Mouse (Mus musculus) neural tube, embryonic 15.5 days (tissue): ENCODE data around the gene E030025P04Rik. TPM values are rescaled to one million over a fixed set of nuclear protein-coding genes. Genes with fewer than 3 reads are reported as not detected.

Experiments
- ATAC-seq: fragments of 200-750 bp; cut with Nextera tagmentation; 2 replicates; pipeline ENCODE4 v1.8.0; 2017; ENCODE audit warnings: mild to moderate bottlenecking, moderate TSS enrichment, moderate library complexity; ENCODE audit not compliant: low FRiP score
- H3K27ac ChIP-seq: fragments of 300-500 bp; sonication (generic); replicated peaks from 2 replicates; pipeline ENCODE4 v1.5.1; 2015; ENCODE audit warnings: mild to moderate bottlenecking, inconsistent platforms
- H3K27me3 ChIP-seq: fragments of 300-500 bp; sonication (generic); replicated peaks from 2 replicates; pipeline ENCODE4 v1.6.1; 2015; ENCODE audit warnings: inconsistent platforms
- H3K36me3 ChIP-seq: fragments of 300-500 bp; sonication (generic); 2 replicates; pipeline ENCODE4 v1.6.1; 2015; ENCODE audit warnings: inconsistent platforms
- H3K4me1 ChIP-seq: fragments of 300-500 bp; sonication (generic); 2 replicates; pipeline ENCODE4 v1.6.1; 2015; ENCODE audit warnings: inconsistent platforms
- H3K4me2 ChIP-seq: fragments of 300-500 bp; sonication (generic); 2 replicates; pipeline ENCODE4 v1.6.1; 2015; ENCODE audit warnings: inconsistent platforms, mild to moderate bottlenecking, moderate library complexity
- H3K4me3 ChIP-seq: fragments of 300-500 bp; sonication (generic); replicated peaks from 2 replicates; pipeline ENCODE4 v1.5.1; 2015; ENCODE audit warnings: mild to moderate bottlenecking, inconsistent platforms
- H3K9ac ChIP-seq: fragments of 300-500 bp; sonication (generic); replicated peaks from 2 replicates; pipeline ENCODE4 v1.6.1; 2015; ENCODE audit warnings: mild to moderate bottlenecking, inconsistent platforms
- H3K9me3 ChIP-seq: fragments of 300-500 bp; sonication (generic); replicated peaks from 2 replicates; pipeline ENCODE4 v1.6.1; 2016; ENCODE audit warnings: inconsistent platforms
- WGBS: fragments of 180-500 bp; shearing (Covaris S2); methylation state at CpG from one replicate; pipeline ENCODE4 v1.1.7; 2015; ENCODE audit warnings: mixed read lengths; 5-methylcytosine and 5-hydroxymethylcytosine counted together
- polyA plus RNA-seq: library from polyadenylated mRNA; unstranded; fragments of >200 nt; fragmentation: Nextera tagmentation; extraction: Ambion mirVana; gene quantifications from 2 replicates; pipeline ENCODE4 v1.2.1, GENCODE M21; 2015

E030025P04Rik gene
- polyA plus RNA-seq, result not detected in 2 replicates

DNA sequence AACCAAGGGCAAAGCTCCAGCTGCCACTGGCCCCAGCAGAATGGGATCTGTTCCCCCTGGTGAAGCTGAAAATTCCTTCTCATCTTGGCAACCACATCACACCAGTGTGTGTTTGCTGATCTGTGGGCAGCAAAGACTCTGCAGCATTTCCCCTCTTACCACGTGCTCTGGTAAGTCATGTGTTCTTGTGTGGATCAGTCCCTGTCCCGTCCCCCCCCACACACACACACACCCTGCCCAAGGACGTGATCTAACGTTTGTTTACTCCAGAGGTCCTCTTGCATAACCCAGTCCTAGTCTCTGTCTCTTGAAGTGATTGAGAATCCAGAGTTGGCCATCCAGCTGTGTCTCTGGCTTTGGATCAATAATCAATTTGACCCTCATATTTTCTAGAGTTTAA is at the start of gene E030025P04Rik:
Gene E030025P04Rik (minus strand): TSS at position 134 of the 400 bp plus-strand sequence.
- Histone ChIP-seq H3K36me3 (no peaks in the 10 kb centered on the region), H3K9me3 (no peaks in the 10 kb centered on the region), H3K4me2 (no peak within 1 kb of the TSS), H3K4me3 (no peak within 1 kb of the TSS), H3K27ac (peak within 1 kb of the TSS; percentile 14; the same call in 1 of the 2 replicates), H3K27me3 (no peaks in the 10 kb centered on the region), H3K4me1 (peaks cover 15% of the 10 kb centered on the region), H3K9ac (no peak within 1 kb of the TSS)
- no peak for ATAC-seq
- WGBS, result 66% methylated on average over 4 of the region's 4 CpGs

GRCm38 (mm10) chr11:109192673-109193557 is 48.7 kb upstream of the E030025P04Rik start:
- Histone ChIP-seq H3K4me3 (no peak overlapping the region), H3K9ac (no peak overlapping the region), H3K36me3 (no peaks in the 10 kb centered on the region), H3K27me3 (no peaks in the 10 kb centered on the region), H3K4me1 (0 out of 2 replicates have a peak, but pooled peaks cover 3% of the 10 kb centered on the region), H3K4me2 (no peak overlapping the region), H3K27ac (no peak overlapping the region), H3K9me3 (no peaks in the 10 kb centered on the region)
- no peak for ATAC-seq
- 47% methylated on average over 15 of the region's 15 CpGs for WGBS

DNA sequence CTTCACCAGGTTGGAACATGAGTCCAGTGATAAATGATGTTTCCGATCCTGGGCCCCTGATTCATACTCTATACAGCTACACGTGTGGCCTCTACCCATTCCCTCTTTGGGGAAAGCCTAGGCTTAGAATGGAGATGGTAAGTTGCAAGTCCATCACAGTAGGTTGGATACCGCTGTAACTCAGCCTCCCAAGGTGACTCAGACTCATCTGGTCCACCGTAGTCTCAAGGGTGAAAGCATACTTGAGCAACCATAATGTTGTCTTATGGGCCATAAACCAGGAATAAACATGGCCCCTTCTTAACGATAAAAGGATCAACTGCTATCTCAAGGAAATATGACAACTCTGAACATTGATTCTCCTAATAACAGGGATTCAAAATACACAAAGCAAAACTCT is 44.1 kb upstream of the E030025P04Rik start:
- no peak overlapping the region for H3K4me2 ChIP-seq
- no peak overlapping the region for H3K9ac ChIP-seq
- no peak overlapping the region for H3K4me3 ChIP-seq
- no peaks in the 10 kb centered on the region for H3K27me3 ChIP-seq
- 91% methylated on average over 5 of the region's 5 CpGs for WGBS
- no peaks in the 10 kb centered on the region for H3K9me3 ChIP-seq
- no peak for ATAC-seq
- H3K4me1 ChIP-seq, result 0 out of 2 replicates have a peak, but pooled peaks cover 3% of the 10 kb centered on the region
- no peaks in the 10 kb centered on the region for H3K36me3 ChIP-seq
- no peak overlapping the region for H3K27ac ChIP-seq

- ATAC-seq, result no peak
- Histone ChIP-seq H3K27ac (no peak overlapping the region), H3K4me2 (no peak overlapping the region), H3K9me3 (no peaks in the 10 kb centered on the region), H3K4me3 (no peak overlapping the region), H3K36me3 (no peaks in the 10 kb centered on the region), H3K4me1 (no peaks in the 10 kb centered on the region), H3K27me3 (no peaks in the 10 kb centered on the region), H3K9ac (no peak overlapping the region)
- 67% methylated on average over 6 of the region's 6 CpGs for WGBS
Measured at GRCm38 (mm10) chr11:109187631-109188184, 43.5 kb upstream of the E030025P04Rik start.

DNA sequence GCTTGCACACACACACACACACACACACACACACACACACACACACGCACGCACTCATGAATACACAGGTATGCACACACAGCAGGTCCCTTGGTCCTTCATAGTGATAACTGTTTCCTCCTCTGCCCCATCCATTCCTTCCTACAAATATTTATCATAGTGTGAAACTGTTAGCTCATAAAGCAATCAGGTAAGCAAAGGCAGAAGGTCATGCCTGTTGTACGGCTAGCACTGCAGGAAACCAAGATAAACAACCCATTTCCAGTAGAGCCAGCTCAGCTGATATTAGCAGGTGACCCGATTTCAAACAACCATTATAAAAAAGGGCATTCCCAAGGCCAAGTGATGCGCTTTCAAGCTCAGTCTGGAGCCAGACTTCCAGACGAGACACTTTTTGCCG is 36.9 kb upstream of the E030025P04Rik start:
- Histone ChIP-seq H3K4me3 (no peak overlapping the region), H3K4me1 (peaks cover 9% of the 10 kb centered on the region; the same call in 1 of the 2 replicates), H3K9me3 (no peaks in the 10 kb centered on the region), H3K27ac (no peak overlapping the region), H3K4me2 (no peak overlapping the region), H3K9ac (no peak overlapping the region), H3K36me3 (no peaks in the 10 kb centered on the region), H3K27me3 (no peaks in the 10 kb centered on the region)
- no peak for ATAC-seq
- 68% methylated on average over 7 of the region's 7 CpGs for WGBS

- peaks cover 9% of the 10 kb centered on the region; the same call in 1 of the 2 replicates for H3K4me1 ChIP-seq
- no peak overlapping the region for H3K4me2 ChIP-seq
- no peaks in the 10 kb centered on the region for H3K36me3 ChIP-seq
- 93% methylated on average over 11 of the region's 11 CpGs for WGBS
- no peaks in the 10 kb centered on the region for H3K9me3 ChIP-seq
- no peak for ATAC-seq
- no peak overlapping the region for H3K9ac ChIP-seq
- no peak overlapping the region for H3K4me3 ChIP-seq
- no peak overlapping the region for H3K27ac ChIP-seq
- no peaks in the 10 kb centered on the region for H3K27me3 ChIP-seq
Measured at GRCm38 (mm10) chr11:109180290-109180689, 36.1 kb upstream of the E030025P04Rik start.

DNA sequence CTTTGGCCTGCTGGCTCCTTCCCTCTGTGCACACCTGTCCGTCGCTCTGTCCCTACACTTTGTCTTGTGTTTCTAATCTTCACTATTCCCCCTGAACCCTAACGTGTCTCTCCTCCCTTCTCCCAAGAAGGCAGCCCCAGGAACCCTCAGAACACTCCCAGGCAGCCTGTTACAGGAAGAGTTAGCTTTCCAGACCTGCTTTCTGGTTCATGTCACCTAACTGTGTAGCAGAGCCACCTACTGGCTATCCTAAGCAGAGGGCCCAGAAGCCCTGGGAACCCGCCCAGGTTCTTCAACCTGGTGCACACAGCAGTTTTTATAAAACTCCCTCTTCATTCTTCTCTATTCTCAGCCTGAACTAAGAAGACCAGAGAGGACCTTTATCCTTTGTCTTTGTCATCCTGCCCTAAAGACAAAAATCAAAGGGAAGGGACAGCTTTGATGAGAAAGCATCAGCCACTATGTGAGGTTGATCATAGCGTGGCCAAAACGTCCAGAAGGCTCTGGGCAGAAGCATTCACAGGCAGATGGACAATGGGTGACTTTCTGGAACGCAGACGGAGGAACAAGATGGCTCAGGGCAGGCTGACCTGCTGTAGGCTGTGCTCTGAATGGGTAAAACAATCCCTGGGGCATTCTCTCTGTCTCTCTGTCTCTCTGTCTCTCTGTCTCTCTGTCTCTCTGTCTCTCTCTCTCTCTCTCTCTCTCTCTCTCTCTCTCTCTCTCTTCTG is 34.8 kb upstream of the E030025P04Rik start:
- no peaks in the 10 kb centered on the region for H3K27me3 ChIP-seq
- peak; percentile 66; the same call in 1 of the 2 replicates for ATAC-seq

DNA sequence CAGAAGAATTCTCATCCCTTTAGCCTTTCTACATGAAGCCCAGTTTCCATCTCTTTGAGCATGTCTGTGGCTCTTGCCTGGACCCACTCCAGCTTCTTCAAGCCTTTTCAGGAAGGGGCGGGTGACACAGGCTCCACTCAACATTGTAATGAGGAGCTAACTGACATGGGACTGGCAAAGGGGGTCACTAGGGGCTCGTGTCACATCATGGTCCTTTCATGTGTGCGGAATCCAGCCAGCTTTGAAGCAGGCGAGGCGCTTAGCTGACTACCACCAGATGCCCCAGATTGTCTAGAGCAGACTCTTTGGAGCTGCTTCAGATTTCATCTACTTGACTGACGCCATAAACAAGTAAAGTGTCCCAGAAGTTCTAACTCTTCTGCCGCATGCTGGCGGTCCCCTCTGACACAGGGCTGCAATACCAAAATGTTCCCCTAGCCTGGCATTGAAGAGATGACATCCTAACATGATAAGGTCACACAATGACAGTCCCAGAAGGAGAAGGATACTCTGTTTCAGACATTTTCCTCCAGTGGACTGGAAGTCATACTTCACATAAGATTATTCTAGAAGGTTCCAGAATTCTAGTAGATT is 31.3 kb upstream of the E030025P04Rik start:
- Histone ChIP-seq H3K27me3 (no peaks in the 10 kb centered on the region), H3K4me2 (no peak overlapping the region), H3K36me3 (no peaks in the 10 kb centered on the region), H3K9me3 (no peaks in the 10 kb centered on the region), H3K9ac (no peak overlapping the region), H3K27ac (no peak overlapping the region), H3K4me1 (peaks cover 4% of the 10 kb centered on the region; the same call in 1 of the 2 replicates), H3K4me3 (no peak overlapping the region)
- ATAC-seq, result no peak
- WGBS, result 95% methylated on average over 8 of the region's 8 CpGs

More for the DNA sequence above, 34.8 kb upstream of the E030025P04Rik start:
- Histone ChIP-seq H3K4me3 (no peak overlapping the region), H3K4me1 (peaks cover 9% of the 10 kb centered on the region; the same call in 1 of the 2 replicates), H3K9ac (no peak overlapping the region), H3K36me3 (no peaks in the 10 kb centered on the region), H3K4me2 (no peak overlapping the region), H3K27ac (no peak overlapping the region), H3K9me3 (no peaks in the 10 kb centered on the region)
- 52% methylated on average over 8 of the region's 8 CpGs for WGBS

DNA sequence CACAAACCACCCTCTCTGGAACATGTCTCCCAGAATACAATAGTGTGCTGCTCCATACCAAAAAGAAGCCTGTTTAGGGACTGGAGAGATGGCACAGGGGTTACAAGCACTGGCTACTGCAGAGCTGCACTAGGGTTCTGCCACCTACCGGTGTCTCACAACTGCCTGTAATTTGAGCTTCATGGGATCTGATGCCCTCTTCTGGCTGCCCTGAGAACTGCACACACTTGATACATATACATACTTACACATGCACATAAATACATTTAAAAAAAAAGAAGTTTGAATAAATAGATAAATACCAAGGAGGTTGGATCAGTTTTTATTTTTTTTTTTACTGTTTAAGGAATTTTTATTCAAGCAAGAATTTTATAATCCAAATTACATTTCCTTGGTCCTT is 28.1 kb upstream of the E030025P04Rik start:
- no peak overlapping the region for H3K27ac ChIP-seq
- no peak overlapping the region for H3K4me3 ChIP-seq
- 97% methylated on average over 1 of the region's 1 CpGs for WGBS
- no peaks in the 10 kb centered on the region for H3K4me1 ChIP-seq
- no peak for ATAC-seq
- H3K36me3 ChIP-seq, result no peaks in the 10 kb centered on the region
- no peak overlapping the region for H3K9ac ChIP-seq
- H3K9me3 ChIP-seq, result no peaks in the 10 kb centered on the region
- H3K4me2 ChIP-seq, result no peak overlapping the region
- H3K27me3 ChIP-seq, result no peaks in the 10 kb centered on the region

- no peak overlapping the region for H3K9ac ChIP-seq
- H3K9me3 ChIP-seq, result no peaks in the 10 kb centered on the region
- no peak overlapping the region for H3K27ac ChIP-seq
- no peaks in the 10 kb centered on the region for H3K36me3 ChIP-seq
- H3K4me2 ChIP-seq, result no peak overlapping the region
- no peak overlapping the region for H3K4me3 ChIP-seq
- WGBS, result 94% methylated on average over 6 of the region's 6 CpGs
- no peaks in the 10 kb centered on the region for H3K4me1 ChIP-seq
- no peak for ATAC-seq
- no peaks in the 10 kb centered on the region for H3K27me3 ChIP-seq
Measured at GRCm38 (mm10) chr11:109170771-109171170, 26.6 kb upstream of the E030025P04Rik start.

DNA sequence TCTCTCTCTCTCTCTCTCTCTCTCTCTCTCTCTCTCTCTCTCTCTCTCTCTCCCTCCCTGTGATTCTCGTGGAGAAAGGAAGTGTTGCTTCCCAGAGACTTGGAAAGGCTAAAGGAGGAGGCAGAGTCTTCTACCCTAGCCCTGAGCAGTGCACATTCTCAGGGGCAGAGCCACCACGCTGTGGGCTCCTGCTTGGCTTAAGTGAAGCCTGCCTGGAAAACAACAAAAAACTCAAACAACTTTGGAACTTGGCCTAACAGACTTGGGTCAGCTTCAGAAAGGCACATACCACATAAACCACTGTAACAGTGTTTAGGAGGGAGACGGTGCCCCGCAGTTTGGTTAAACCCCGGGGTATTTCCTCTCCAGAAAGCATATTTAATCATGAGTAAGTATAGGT is 13.5 kb upstream of the E030025P04Rik start:
- Histone ChIP-seq H3K4me1 (no peaks in the 10 kb centered on the region), H3K4me2 (no peak overlapping the region), H3K4me3 (no peak overlapping the region), H3K36me3 (no peaks in the 10 kb centered on the region), H3K27me3 (no peaks in the 10 kb centered on the region), H3K9me3 (no peaks in the 10 kb centered on the region), H3K27ac (no peak overlapping the region), H3K9ac (no peak overlapping the region)
- ATAC-seq, result no peak
- 78% methylated on average over 4 of the region's 5 CpGs for WGBS
